Mouse (Mus musculus) kidney, postnatal 4 days (tissue): Measurements from ENCODE around the gene Magi1.
"Not testable (repeated sequence)": the region's sequence is repeated elsewhere in the genome, so short reads cannot be mapped to it uniquely, and the experiment has no call there.

Source experiments
- DNase-seq, 2 experiments: peaks; one replicate each; pipeline ENCODE4 v3.0.0; 2021; ENCODE audit warnings: mixed read lengths in 2 of 2

Gene Magi1

GRCm38 (mm10) chr6:93717826-93718375 is 565.8 kb downstream of the Magi1 start:
- no peak for DNase-seq

- DNase-seq = no peak
Observed at GRCm38 (mm10) chr6:93716686-93717625, 566.8 kb downstream of the Magi1 start.

- peak; percentile 20 to 37 for DNase-seq
Observed at GRCm38 (mm10) chr6:93715181-93716180, 568.2 kb downstream of the Magi1 start.

GRCm38 (mm10) chr6:93704350-93704749 is 579.4 kb downstream of the Magi1 start:
- no peak for DNase-seq

- no peak for DNase-seq
Observed at GRCm38 (mm10) chr6:93699436-93699835, 584.3 kb downstream of the Magi1 start.

GRCm38 (mm10) chr6:93697956-93698355 is 585.8 kb downstream of the Magi1 start:
- DNase-seq = no peak

- no peak for DNase-seq
Observed at GRCm38 (mm10) chr6:93678766-93679165, 605.0 kb downstream of the Magi1 start.

GRCm38 (mm10) chr6:93666731-93667130 is 617.0 kb downstream of the Magi1 start:
- no peak for DNase-seq

GRCm38 (mm10) chr6:93665056-93665805 is 618.5 kb downstream of the Magi1 start:
- no peak for DNase-seq

- no peak for DNase-seq
Observed at GRCm38 (mm10) chr6:93661139-93661538, 622.6 kb downstream of the Magi1 start.

GRCm38 (mm10) chr6:93659534-93659933 is 624.2 kb downstream of the Magi1 start:
- DNase-seq = peak in 1 of 2 experiments; percentile 12

GRCm38 (mm10) chr6:93657187-93657974 is 626.3 kb downstream of the Magi1 start:
- DNase-seq = peak; percentile 82 to 84

- peak; percentile 35 to 50 for DNase-seq
Observed at GRCm38 (mm10) chr6:93648581-93649230, 635.0 kb downstream of the Magi1 start.

GRCm38 (mm10) chr6:93629735-93630291 is 653.9 kb downstream of the Magi1 start:
- not testable (repeated sequence) for DNase-seq

- DNase-seq = no peak
Observed at GRCm38 (mm10) chr6:93627200-93627599, 656.5 kb downstream of the Magi1 start.
